Mouse (Mus musculus): Measurements from ENCODE around the gene Vamp4.

DNA sequence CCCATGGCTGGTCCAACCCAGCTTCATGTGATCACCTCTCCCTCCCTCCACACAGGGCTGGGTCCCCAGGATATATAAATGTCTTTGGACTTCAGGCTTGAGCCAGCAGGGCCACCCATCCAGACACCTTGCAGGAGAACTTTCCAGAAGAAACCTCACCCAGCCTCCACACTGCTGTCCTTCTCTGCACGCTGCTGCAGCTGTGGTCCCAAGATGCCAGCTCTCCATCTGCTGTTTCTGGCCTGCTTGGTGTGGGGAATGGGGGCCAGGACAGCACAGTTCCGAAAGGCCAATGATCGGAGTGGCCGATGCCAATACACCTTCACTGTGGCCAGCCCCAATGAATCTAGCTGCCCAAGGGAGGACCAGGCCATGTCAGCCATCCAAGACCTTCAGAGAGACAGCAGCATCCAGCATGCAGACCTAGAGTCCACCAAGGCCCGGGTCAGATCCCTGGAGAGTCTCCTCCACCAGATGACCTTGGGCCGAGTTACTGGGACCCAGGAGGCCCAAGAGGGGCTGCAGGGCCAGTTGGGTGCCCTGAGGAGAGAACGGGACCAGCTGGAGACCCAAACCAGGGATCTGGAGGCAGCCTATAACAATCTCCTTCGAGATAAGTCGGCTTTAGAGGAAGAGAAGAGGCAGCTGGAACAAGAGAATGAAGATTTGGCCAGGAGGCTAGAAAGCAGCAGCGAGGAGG is 68.9 kb downstream of the Vamp4 start, which contains the start of gene Myoc:
- TF ChIP-seq POLR2A (IDR thresholded peaks at IDR 0.05; ENCODE audit: borderline replicate concordance, extremely low read depth, insufficient read depth, insufficient read length, poor library complexity, severe bottlenecking) = no peak
- no peak for TF ChIP-seq CTCF (IDR thresholded peaks at IDR 0.05; ENCODE audit: borderline replicate concordance, extremely low read depth, insufficient read depth, insufficient read length)

Measured in brain, embryonic 14.5 days (tissue).